Mouse (Mus musculus): Measurements from ENCODE around the gene Fam117a. TPM values are rescaled to one million over a fixed set of nuclear protein-coding genes. Genes with fewer than 3 reads are reported as not detected.
A peak's percentile ranks its signal among the peaks of the same experiment; 100 is the strongest.

Fam117a gene
- polyA plus RNA-seq, 1 experiment, result 14.3 TPM

- peaks cover 35% of the 10 kb centered on the region for H3K4me1 ChIP-seq (ENCODE audit: control insufficient read depth, insufficient read depth, low read length)
- DNase-seq, result no peak
- H3K27me3 ChIP-seq (ENCODE audit: control insufficient read depth, insufficient read depth, low read length), result no peaks in the 10 kb centered on the region
- WGBS, result 88% methylated on average over 6 of the region's 6 CpGs
- H3K4me3 ChIP-seq (replicated peaks; ENCODE audit: insufficient read depth, low read depth, low read length), result no peak overlapping the region
- no peak overlapping the region for H3K27ac ChIP-seq (ENCODE audit: insufficient read depth, low read length)
- no peak for TF ChIP-seq POLR2A (IDR thresholded peaks at IDR 0.05; ENCODE audit: borderline replicate concordance, insufficient read depth, low read length)
- TF ChIP-seq CTCF (IDR thresholded peaks at IDR 0.05; ENCODE audit: borderline replicate concordance, insufficient read depth, low read depth, low read length), result no peak
These were observed 53.6 kb downstream of the Fam117a start for GRCm38 (mm10) chr11:95390420-95390819.

GRCm38 (mm10) chr11:95391201-95391600 lies 54.4 kb downstream of the Fam117a start:
- DNase-seq, result no peak
- Histone ChIP-seq H3K27me3 (ENCODE audit: control insufficient read depth, insufficient read depth, low read length) (no peaks in the 10 kb centered on the region), H3K4me1 (ENCODE audit: control insufficient read depth, insufficient read depth, low read length) (peaks cover 36% of the 10 kb centered on the region), H3K27ac (ENCODE audit: insufficient read depth, low read length) (peak overlapping the region; percentile 78; the same call in 1 of the 2 replicates), H3K4me3 (replicated peaks; ENCODE audit: insufficient read depth, low read depth, low read length) (no peak overlapping the region)
- 30% methylated on average over 4 of the region's 4 CpGs for WGBS
- TF ChIP-seq CTCF (IDR thresholded peaks at IDR 0.05; ENCODE audit: borderline replicate concordance, insufficient read depth, low read depth, low read length) (no peak), POLR2A (IDR thresholded peaks at IDR 0.05; ENCODE audit: borderline replicate concordance, insufficient read depth, low read length) (no peak)

DNA sequence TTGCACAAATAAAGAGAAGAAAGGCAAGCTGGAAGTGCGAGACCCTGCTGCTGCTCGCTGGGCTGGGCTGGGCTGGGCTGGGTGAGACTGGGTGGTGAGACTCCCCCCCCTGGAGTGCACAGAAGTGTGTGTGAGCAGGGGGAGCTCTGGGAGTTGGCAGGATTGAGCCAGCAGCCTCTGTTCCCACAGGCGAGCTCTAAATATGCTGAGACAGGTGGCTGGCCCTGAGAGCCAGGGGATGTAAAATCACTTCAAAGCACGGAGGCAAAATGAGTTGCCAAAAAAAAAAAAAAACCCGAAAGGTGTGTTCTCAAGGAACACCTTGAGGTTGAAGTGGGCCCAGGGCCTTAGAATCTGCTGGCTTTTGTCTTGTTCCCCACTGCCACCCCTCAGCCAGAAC lies 54.9 kb downstream of the Fam117a start:
- peak overlapping the region; percentile 78 for H3K27ac ChIP-seq (ENCODE audit: insufficient read depth, low read length)
- WGBS, result 8% methylated on average over 5 of the region's 5 CpGs
- H3K4me1 ChIP-seq (ENCODE audit: control insufficient read depth, insufficient read depth, low read length), result peaks cover 38% of the 10 kb centered on the region
- peak; percentile 71 to 89 for DNase-seq
- no peaks in the 10 kb centered on the region for H3K27me3 ChIP-seq (ENCODE audit: control insufficient read depth, insufficient read depth, low read length)
- no peak for TF ChIP-seq CTCF (IDR thresholded peaks at IDR 0.05; ENCODE audit: borderline replicate concordance, insufficient read depth, low read depth, low read length)
- TF ChIP-seq POLR2A (IDR thresholded peaks at IDR 0.05; ENCODE audit: borderline replicate concordance, insufficient read depth, low read length), result no peak
- H3K4me3 ChIP-seq (replicated peaks; ENCODE audit: insufficient read depth, low read depth, low read length), result no peak overlapping the region

DNA sequence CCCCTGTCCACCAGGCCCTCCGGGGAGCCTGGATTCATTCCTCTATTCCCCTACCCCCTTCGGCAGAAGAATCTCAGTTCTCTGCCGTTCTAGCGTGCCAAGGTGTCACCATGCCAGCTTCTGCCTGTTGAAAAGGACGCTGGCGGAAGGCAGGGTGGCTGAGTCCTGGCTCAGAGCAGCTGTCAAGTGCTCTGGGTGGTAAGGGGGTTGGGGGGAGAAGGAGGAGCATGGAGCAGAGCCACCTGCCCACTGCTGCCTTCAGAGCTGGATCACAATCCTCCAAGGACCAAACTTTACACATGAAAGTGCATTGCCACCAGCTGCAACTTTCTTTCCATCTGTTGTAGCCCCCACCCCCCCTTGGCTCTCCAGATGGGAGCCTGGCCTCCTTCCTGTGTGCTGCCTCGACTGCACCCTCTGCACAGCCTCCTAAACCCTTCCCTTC lies 55.4 kb downstream of the Fam117a start:
- 2% methylated on average over 7 of the region's 7 CpGs for WGBS
- DNase-seq, result peak; percentile 85 to 91
- H3K27ac ChIP-seq (ENCODE audit: insufficient read depth, low read length), result peak overlapping the region; percentile 78

DNA sequence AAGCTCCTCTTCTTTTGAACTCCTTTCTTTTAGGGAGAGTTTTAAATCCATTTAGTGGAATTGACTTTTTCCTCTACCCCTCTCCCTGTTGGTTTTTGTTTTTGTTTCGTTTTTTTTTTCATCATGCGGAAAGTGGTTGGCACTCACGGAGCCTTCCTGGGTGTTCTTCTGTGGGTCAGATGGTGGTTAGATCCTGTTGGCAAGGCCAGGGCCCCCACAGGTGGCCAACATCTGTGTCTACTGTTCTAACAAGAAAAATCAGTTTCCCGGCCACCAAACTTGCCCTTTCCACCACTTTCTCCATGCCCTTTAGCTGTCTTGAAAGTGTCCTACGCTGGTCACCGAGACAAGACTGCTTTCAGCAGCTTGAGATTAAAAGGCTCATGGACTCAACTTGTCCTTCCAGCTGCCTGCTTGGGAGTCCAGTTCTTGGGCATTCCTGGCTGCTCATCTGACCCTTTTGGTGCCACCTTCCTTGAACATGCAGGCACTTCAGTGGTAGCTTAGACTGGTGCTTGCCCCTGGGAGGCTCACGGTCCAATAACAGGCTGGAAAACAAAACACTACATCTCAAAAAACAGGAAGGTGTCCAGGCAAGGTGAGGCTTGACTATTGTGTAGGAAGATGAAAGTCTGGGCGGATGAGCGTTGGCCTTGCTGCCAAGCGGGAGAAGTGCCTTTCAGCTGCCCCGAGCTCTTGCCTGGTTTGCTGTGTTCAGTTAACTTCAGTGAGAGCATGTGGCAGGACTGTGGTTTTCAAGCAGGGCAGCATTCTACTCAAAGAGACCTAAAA lies 56.1 kb downstream of the Fam117a start:
- WGBS, result 34% methylated on average over 11 of the region's 11 CpGs
- peaks cover 36% of the 10 kb centered on the region for H3K4me1 ChIP-seq (ENCODE audit: control insufficient read depth, insufficient read depth, low read length)
- H3K27me3 ChIP-seq (ENCODE audit: control insufficient read depth, insufficient read depth, low read length), result no peaks in the 10 kb centered on the region
- peak overlapping the region; percentile 78 for H3K27ac ChIP-seq (ENCODE audit: insufficient read depth, low read length)
- no peak for TF ChIP-seq POLR2A (IDR thresholded peaks at IDR 0.05; ENCODE audit: borderline replicate concordance, insufficient read depth, low read length)
- TF ChIP-seq CTCF (IDR thresholded peaks at IDR 0.05; ENCODE audit: borderline replicate concordance, insufficient read depth, low read depth, low read length), result no peak
- no peak for DNase-seq
- H3K4me3 ChIP-seq (replicated peaks; ENCODE audit: insufficient read depth, low read depth, low read length), result no peak overlapping the region

More for the DNA sequence above, 55.4 kb downstream of the Fam117a start:
- peaks cover 37% of the 10 kb centered on the region for H3K4me1 ChIP-seq (ENCODE audit: control insufficient read depth, insufficient read depth, low read length)
- no peak for TF ChIP-seq CTCF (IDR thresholded peaks at IDR 0.05; ENCODE audit: borderline replicate concordance, insufficient read depth, low read depth, low read length)
- H3K27me3 ChIP-seq (ENCODE audit: control insufficient read depth, insufficient read depth, low read length), result no peaks in the 10 kb centered on the region
- no peak overlapping the region for H3K4me3 ChIP-seq (replicated peaks; ENCODE audit: insufficient read depth, low read depth, low read length)

DNA sequence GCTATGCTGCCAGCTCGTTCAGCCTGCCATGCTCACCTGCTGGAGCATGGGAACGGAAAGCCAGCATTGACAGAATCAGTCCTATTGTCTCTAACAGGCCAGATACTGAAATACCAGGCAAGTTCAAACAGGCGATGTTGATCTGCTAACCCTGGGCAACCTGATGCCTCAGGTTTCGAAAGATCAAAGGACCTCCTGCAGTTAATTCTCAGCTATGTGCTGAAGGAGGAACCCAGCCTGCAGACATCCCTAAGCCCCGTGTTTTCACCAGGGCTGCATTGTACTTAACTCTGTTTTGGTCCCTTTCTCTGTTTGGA lies 56.6 kb downstream of the Fam117a start:
- Histone ChIP-seq H3K4me1 (ENCODE audit: control insufficient read depth, insufficient read depth, low read length) (peaks cover 41% of the 10 kb centered on the region), H3K27me3 (ENCODE audit: control insufficient read depth, insufficient read depth, low read length) (no peaks in the 10 kb centered on the region), H3K4me3 (replicated peaks; ENCODE audit: insufficient read depth, low read depth, low read length) (no peak overlapping the region), H3K27ac (ENCODE audit: insufficient read depth, low read length) (peak overlapping the region; percentile 44)
- WGBS, result 38% methylated on average over 5 of the region's 5 CpGs
- peak in 1 of 2 experiments; percentile 43 for DNase-seq
- no peak for TF ChIP-seq CTCF (IDR thresholded peaks at IDR 0.05; ENCODE audit: borderline replicate concordance, insufficient read depth, low read depth, low read length)
- TF ChIP-seq POLR2A (IDR thresholded peaks at IDR 0.05; ENCODE audit: borderline replicate concordance, insufficient read depth, low read length), result no peak

DNA sequence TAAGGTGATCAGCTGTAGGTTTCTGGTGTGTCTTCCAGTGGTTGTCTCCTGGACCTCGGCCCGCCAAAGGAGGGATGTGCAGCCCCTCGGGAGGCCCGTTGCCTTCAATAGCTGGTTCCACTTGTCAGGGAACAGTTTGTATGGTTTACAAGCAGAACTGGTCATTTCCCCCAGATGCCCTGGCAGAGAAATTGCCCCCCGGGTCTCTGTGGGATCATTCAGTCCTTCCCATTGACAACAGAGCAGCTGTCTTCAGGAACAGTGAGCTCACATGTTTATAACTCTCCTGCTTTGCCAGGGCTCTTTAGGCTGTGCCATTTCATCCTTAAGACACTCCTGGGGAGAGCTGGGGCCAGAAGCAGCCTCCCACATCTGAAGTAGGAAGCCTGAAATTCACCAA lies 57.3 kb downstream of the Fam117a start:
- peak in 1 of 2 experiments; percentile 17 for DNase-seq
- whole genome bisulfite sequencing, result 25% methylated on average over 5 of the region's 5 CpGs
- Histone ChIP-seq H3K4me3 (replicated peaks; ENCODE audit: insufficient read depth, low read depth, low read length) (no peak overlapping the region), H3K4me1 (ENCODE audit: control insufficient read depth, insufficient read depth, low read length) (peaks cover 39% of the 10 kb centered on the region), H3K27me3 (ENCODE audit: control insufficient read depth, insufficient read depth, low read length) (no peaks in the 10 kb centered on the region), H3K27ac (ENCODE audit: insufficient read depth, low read length) (no peak overlapping the region)
- TF ChIP-seq CTCF (IDR thresholded peaks at IDR 0.05; ENCODE audit: borderline replicate concordance, insufficient read depth, low read depth, low read length), result no peak
- TF ChIP-seq POLR2A (IDR thresholded peaks at IDR 0.05; ENCODE audit: borderline replicate concordance, insufficient read depth, low read length), result no peak

GRCm38 (mm10) chr11:95396548-95396947 lies 59.7 kb downstream of the Fam117a start:
- peak; percentile 58 to 71 for DNase-seq
- H3K27me3 ChIP-seq (ENCODE audit: control insufficient read depth, insufficient read depth, low read length), result no peaks in the 10 kb centered on the region
- TF ChIP-seq POLR2A (IDR thresholded peaks at IDR 0.05; ENCODE audit: borderline replicate concordance, insufficient read depth, low read length), result no peak
- no peak for TF ChIP-seq CTCF (IDR thresholded peaks at IDR 0.05; ENCODE audit: borderline replicate concordance, insufficient read depth, low read depth, low read length)
- WGBS, result 9% methylated on average over 1 of the region's 1 CpGs
- peak overlapping the region; percentile 65 for H3K27ac ChIP-seq (ENCODE audit: insufficient read depth, low read length)
- no peak overlapping the region for H3K4me3 ChIP-seq (replicated peaks; ENCODE audit: insufficient read depth, low read depth, low read length)
- peaks cover 46% of the 10 kb centered on the region for H3K4me1 ChIP-seq (ENCODE audit: control insufficient read depth, insufficient read depth, low read length)

Measured in cerebellum, adult 2 months (tissue).